Mouse (Mus musculus) lung, postnatal 36 days (tissue): ENCODE measurements around the gene Harbi1.

Experiments
- DNase-seq: peaks from one replicate; pipeline ENCODE4 v3.0.0; 2022; ENCODE audit warnings: mixed read lengths

The Harbi1 gene

GRCm38 (mm10) chr2:91710272-91711234 lies at the start of gene Harbi1, which contains the start of gene Atg13:
TSS of gene Harbi1 (plus strand) at chr2:91710852.
TSS of gene Atg13 (minus strand) at chr2:91710576.
- peak; percentile 95 for DNase-seq

DNA sequence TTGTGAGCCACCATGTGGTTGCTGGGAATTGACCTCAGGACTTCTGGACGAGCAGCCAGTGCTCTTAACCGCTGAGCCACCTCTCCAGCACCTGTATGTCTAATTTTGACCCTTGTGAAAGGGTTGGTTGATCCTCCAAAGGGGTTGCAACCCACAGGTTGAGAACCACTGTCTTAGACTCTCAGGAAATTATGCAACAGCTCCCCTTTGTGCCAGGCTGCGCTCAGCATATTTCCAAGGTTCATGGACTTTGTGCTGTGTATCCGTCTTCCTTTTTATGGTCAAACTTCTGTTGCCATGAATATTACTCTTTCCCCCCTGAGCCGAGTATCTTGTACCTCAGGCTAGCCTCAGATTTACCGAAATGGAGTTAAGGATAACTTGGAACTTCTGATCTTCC lies 49.7 kb upstream of the Harbi1 start:
- no peak for DNase-seq

DNA sequence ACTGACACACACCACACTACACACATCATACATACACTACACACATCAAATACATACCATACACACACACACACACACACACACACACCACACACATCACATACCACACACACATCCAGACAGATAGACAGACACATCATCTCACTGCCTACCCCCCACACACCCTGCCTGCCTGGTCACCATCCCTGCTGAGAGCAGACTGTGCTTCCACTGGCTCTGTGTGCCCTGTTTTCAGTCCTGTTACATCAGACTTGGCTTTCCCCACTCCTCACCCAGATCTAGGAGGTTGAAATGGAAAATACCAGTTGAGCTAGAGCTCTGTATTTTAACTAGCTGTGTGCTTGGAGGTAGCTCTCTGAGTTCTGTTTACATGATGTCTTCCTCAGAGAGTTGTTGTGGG lies 45.9 kb upstream of the Harbi1 start:
- DNase-seq, result no peak

DNA sequence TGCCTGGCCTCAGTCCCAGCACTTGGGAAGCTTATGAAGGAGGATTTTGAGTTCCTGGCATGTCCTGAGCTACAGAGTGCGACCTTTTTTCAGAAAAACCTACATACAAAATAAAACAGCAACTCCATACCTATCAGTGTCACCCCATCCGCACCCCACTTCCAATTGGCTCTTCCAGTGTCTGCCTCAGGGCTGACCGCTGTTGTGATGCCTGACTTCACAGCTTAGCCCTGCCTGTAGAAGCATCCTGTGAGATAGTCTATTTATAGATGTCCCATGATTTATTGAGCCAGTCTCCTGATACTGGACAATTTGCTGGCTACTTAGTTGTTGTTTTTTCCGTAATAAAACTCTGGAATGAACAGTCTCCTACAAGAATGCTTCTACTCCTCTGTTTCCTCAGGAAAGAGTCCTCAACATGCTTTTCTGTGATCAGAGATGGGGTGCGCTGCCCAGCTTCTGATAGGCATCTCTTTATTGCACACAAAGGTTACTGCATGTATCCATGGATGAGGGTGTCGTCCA lies 44.2 kb upstream of the Harbi1 start:
- no peak for DNase-seq

- no peak for DNase-seq
Observed at GRCm38 (mm10) chr2:91667747-91668146, 42.9 kb upstream of the Harbi1 start.

DNA sequence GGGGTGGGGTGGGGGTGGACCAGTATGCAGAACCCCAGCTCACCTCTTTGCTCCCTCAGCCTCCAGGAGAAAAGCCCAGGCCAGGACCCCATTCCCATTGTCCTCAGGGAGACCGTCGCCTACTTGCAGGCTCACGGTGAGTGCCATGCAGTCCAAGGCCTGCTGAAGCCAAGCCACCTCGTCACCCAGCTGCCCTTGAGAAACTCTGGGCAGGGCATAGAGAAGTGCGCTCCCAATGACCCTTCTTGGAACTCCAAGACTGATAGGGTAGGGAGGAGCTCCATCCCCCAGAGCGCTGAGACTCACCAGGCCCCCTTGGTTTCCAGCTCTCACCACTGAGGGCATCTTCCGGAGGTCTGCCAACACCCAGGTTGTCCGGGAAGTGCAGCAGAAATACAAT lies 41.3 kb upstream of the Harbi1 start:
- no peak for DNase-seq

DNA sequence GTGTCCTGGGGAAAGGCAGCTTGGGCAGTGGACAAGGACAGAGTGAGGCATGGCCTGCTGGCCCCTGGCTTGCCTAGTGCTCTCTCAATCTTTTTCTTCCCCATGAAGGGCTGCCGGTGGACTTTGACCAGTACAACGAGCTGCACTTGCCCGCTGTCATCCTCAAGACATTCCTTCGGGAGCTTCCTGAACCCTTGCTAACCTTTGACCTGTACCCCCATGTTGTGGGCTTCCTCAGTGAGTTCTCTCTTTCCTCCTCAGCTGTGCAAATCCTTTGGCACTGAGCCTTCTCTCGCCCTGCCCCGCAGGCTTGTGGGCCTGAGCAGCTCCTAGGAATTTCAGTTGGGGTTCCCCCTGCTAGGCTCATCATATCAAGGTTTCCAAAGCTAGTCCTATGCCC lies 40.6 kb upstream of the Harbi1 start:
- no peak for DNase-seq

DNA sequence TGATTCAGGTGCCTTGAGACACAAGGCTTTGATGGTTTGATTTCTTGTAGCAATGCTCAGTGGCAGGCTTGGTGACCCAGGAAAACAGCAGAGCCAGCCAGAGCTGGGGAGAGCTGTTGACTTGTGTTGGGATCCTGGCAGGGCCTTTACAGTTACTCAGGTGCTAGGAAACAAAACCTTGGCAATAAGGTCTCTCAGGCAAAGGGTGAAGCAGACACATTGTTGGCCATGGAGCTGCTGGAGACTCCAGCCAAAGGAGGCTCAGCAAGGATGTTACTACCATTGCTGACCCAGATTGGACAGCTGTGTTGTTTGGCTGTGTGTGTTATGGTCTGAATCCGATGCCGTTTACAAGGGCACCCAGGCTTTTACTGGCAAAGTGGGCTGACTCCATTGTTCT lies 37.1 kb upstream of the Harbi1 start:
- DNase-seq, result no peak

- no peak for DNase-seq
Observed at GRCm38 (mm10) chr2:91674895-91675294, 35.8 kb upstream of the Harbi1 start.

- DNase-seq, result no peak
Observed at GRCm38 (mm10) chr2:91676420-91676819, 34.2 kb upstream of the Harbi1 start.

GRCm38 (mm10) chr2:91676961-91677360 lies 33.7 kb upstream of the Harbi1 start:
- DNase-seq, result no peak

- DNase-seq, result peak; percentile 82
Observed at GRCm38 (mm10) chr2:91682850-91683249, 27.8 kb upstream of the Harbi1 start.

GRCm38 (mm10) chr2:91683919-91684318 lies 26.7 kb upstream of the Harbi1 start:
- DNase-seq, result peak; percentile 75

DNA sequence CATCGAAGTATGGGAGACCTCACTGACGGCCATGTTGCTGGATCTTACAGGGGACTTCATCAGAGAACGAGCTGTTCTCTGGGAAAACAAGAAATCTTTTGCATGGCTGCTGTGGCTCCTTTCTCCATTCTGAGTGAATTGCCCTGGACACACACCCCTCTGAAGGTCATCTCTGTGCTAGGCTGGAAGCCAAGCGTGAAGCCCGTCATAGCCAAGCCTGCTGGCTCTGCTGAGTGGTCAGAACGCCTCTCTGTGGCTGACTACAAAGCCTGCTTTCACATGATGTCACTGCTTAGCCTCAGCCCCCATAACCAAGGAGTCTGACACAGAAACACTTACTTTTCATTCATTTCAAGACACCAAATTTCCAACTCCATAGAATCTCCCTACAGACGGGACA lies 21.2 kb upstream of the Harbi1 start:
- DNase-seq, result no peak

DNA sequence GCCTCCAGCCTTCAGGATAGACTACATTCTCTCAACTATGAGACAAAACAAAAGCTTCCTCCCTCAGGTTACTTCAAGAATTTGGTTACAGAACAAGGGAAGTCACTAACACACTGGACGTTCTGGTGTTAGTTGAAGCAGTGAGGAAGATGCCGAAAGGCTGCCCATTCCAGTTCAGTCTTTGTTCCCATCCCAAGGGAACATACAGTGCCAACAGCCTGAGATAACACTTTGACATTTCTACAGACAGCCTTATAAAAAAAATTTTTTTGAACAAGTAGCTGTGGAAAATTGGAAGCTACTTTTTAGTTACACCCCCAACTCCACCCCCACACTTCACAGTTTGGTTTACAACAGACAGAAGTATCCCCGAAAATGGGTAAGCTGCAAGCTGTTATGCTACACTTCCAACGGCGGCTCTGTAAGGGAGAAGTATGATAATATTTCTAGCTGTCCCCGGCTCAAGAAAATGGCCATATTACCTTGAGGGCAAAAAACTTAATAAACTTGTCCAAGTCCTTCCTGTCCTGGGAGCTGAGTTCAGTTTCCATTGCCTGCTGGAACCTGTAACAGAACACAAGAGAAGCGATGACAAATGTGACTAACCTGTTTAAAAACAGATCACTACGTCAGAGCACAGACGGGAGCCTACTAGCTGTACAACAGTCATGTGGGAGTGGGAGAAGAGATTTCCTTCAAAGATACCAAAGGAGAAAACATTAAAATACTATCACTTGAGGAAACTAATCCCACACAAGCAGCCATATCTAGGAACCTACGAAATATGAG lies 15.0 kb upstream of the Harbi1 start:
- DNase-seq, result no peak

GRCm38 (mm10) chr2:91696225-91696590 lies 14.4 kb upstream of the Harbi1 start:
- DNase-seq, result peak; percentile 78

GRCm38 (mm10) chr2:91699225-91699624 lies 11.4 kb upstream of the Harbi1 start:
- DNase-seq, result no peak

DNA sequence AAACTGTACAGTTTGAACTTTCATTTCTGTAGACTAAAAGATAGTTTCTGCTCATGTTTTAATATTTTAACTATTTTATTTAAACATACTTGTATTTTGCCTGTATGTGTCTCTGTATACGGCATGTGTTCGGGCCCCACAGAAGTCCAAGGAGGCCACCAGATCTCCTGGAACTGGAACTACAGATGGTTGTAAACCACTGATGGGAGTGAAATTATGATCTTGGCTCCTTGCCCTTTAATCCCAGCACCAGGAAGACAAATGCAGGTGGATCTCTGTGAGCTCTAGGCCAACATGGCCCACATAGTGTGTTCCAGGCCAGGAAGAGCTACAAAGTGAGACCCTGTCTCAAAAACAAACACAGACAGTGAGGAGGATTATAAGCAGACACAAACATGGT lies 9.3 kb upstream of the Harbi1 start:
- no peak for DNase-seq

DNA sequence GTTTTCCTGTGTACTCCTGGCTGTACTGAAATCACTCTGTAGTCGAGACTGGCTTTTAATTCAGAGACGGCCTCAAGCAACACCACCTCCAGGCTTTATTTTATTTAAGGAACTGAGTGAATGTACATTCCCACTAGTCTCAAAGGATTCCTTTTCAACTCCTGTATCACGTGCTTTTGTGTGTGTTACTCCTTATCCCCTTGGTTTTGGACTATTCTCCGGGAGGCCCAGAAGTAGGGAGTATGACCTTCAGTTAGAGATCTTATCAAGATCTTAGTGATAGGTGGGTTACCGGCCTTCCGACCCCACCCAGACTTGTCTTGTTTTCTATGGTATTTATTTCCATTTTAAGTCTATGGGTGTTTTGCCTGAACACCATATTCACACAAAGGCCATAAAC lies 4.9 kb upstream of the Harbi1 start:
- DNase-seq, result no peak

- no peak for DNase-seq
Observed at GRCm38 (mm10) chr2:91706456-91706855, 4.2 kb upstream of the Harbi1 start.

GRCm38 (mm10) chr2:91708361-91708760 lies 2.3 kb upstream of the Harbi1 start:
- DNase-seq, result no peak

- DNase-seq, result peak; percentile 18
Observed at GRCm38 (mm10) chr2:91711256-91711925, 739 bp downstream of the Harbi1 start.

DNA sequence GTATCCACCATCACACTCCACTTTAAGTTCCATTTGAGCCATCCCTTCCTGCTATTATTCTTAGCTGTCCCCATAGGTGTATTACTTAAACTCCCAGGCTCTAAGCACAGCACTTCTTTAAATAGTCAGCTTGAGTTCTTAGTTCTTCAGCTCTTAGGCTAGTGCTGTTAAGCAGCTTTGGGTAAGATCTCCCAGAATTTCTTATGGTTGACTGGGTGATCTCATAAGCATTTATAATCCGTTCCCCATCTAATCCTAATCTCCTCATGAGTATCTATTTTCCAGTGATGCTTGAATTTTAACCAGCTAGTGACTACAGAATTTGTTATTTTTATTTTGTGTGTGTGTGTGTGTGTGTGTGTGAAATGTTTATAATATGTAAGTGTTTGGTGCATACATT lies 4.3 kb downstream of the Harbi1 start:
- DNase-seq, result no peak
